Mouse (Mus musculus): Measurements from ENCODE around the gene Atp6v1e2. TPM values are rescaled to one million over a fixed set of nuclear protein-coding genes. Genes with fewer than 3 reads are reported as not detected.

Gene Atp6v1e2
- total RNA-seq, 2 experiments from 2014 or later: not detected

- no peak for ATAC-seq (replicated peaks; ENCODE audit: poor library complexity, severe bottlenecking)
These were observed 18.3 kb upstream of the Atp6v1e2 start for GRCm38 (mm10) chr17:86966040-86966439.

GRCm38 (mm10) chr17:86965121-86965520 lies 17.4 kb upstream of the Atp6v1e2 start:
- ATAC-seq (replicated peaks; ENCODE audit: poor library complexity, severe bottlenecking): no peak

GRCm38 (mm10) chr17:86964502-86964901 lies 16.8 kb upstream of the Atp6v1e2 start:
- ATAC-seq (replicated peaks; ENCODE audit: poor library complexity, severe bottlenecking): peak; percentile 55

GRCm38 (mm10) chr17:86964041-86964440 lies 16.3 kb upstream of the Atp6v1e2 start:
- no peak for ATAC-seq (replicated peaks; ENCODE audit: poor library complexity, severe bottlenecking)

- ATAC-seq (replicated peaks; ENCODE audit: poor library complexity, severe bottlenecking): no peak
These were observed 15.8 kb upstream of the Atp6v1e2 start for GRCm38 (mm10) chr17:86963586-86963902.

- peak; percentile 38 for ATAC-seq (replicated peaks; ENCODE audit: poor library complexity, severe bottlenecking)
These were observed 15.3 kb upstream of the Atp6v1e2 start, which contains the start of gene Rhoq for GRCm38 (mm10) chr17:86962894-86963585. Gene Rhoq (plus strand): TSS chr17:86963082.

- peak; percentile 51 for ATAC-seq (replicated peaks; ENCODE audit: poor library complexity, severe bottlenecking)
These were observed 14.7 kb upstream of the Atp6v1e2 start for GRCm38 (mm10) chr17:86962297-86962893.

GRCm38 (mm10) chr17:86961301-86961841 lies 13.7 kb upstream of the Atp6v1e2 start:
- peak; percentile 34 for ATAC-seq (replicated peaks; ENCODE audit: poor library complexity, severe bottlenecking)

GRCm38 (mm10) chr17:86957968-86958367 lies 10.3 kb upstream of the Atp6v1e2 start:
- ATAC-seq (replicated peaks; ENCODE audit: poor library complexity, severe bottlenecking): peak; percentile 71

GRCm38 (mm10) chr17:86957239-86957638 lies 9.5 kb upstream of the Atp6v1e2 start:
- ATAC-seq (replicated peaks; ENCODE audit: poor library complexity, severe bottlenecking): no peak

- ATAC-seq (replicated peaks; ENCODE audit: poor library complexity, severe bottlenecking): no peak
These were observed 1.1 kb upstream of the Atp6v1e2 start for GRCm38 (mm10) chr17:86948801-86949200.

GRCm38 (mm10) chr17:86946078-86946477 lies 1.6 kb downstream of the Atp6v1e2 start:
- ATAC-seq (replicated peaks; ENCODE audit: poor library complexity, severe bottlenecking): no peak

- ATAC-seq (replicated peaks; ENCODE audit: poor library complexity, severe bottlenecking): no peak
These were observed 4.5 kb downstream of the Atp6v1e2 start for GRCm38 (mm10) chr17:86943158-86943557.

- ATAC-seq (replicated peaks; ENCODE audit: poor library complexity, severe bottlenecking): no peak
These were observed 5.6 kb downstream of the Atp6v1e2 start for GRCm38 (mm10) chr17:86942112-86942511.

GRCm38 (mm10) chr17:86938683-86939082 lies 9.0 kb downstream of the Atp6v1e2 start:
- ATAC-seq (replicated peaks; ENCODE audit: poor library complexity, severe bottlenecking): no peak

- ATAC-seq (replicated peaks; ENCODE audit: poor library complexity, severe bottlenecking): peak; percentile 87
These were observed 10.1 kb downstream of the Atp6v1e2 start for GRCm38 (mm10) chr17:86937497-86938155.

GRCm38 (mm10) chr17:86937064-86937463 lies 10.6 kb downstream of the Atp6v1e2 start:
- ATAC-seq (replicated peaks; ENCODE audit: poor library complexity, severe bottlenecking): no peak

- ATAC-seq (replicated peaks; ENCODE audit: poor library complexity, severe bottlenecking): no peak
These were observed 14.8 kb downstream of the Atp6v1e2 start for GRCm38 (mm10) chr17:86932896-86933295.

GRCm38 (mm10) chr17:86929981-86930380 lies 17.7 kb downstream of the Atp6v1e2 start:
- ATAC-seq (replicated peaks; ENCODE audit: poor library complexity, severe bottlenecking): no peak

GRCm38 (mm10) chr17:86929355-86929754 lies 18.3 kb downstream of the Atp6v1e2 start:
- peak; percentile 53 for ATAC-seq (replicated peaks; ENCODE audit: poor library complexity, severe bottlenecking)

- ATAC-seq (replicated peaks; ENCODE audit: poor library complexity, severe bottlenecking): no peak
These were observed 20.9 kb downstream of the Atp6v1e2 start for GRCm38 (mm10) chr17:86926836-86927235.
